Mouse (Mus musculus): ENCODE results near the gene Atxn1. TPM values are rescaled to one million over a fixed set of nuclear protein-coding genes. Genes with fewer than 3 reads are reported as not detected.

The Atxn1 gene
- polyA plus RNA-seq, 1 experiment from 2014 or later: 7.4 TPM

DNA sequence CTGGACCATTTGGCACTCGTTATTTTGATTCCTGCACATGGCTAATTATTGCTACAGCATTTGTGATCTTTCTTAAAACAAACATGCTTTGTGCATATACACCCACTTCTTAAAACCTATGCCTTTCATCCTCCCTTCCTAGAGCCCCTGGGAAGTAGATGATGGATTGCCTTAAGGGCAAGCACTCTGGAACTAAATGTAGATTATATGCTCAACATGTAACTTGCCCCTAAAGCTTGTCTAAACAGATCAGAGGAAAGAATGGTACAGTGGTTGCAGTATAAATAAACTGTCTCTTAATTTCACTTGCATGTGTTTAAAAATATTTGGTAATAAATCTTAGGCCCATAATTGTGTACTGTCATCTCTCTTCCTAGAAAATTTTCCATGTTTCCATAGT is 370.9 kb downstream of the Atxn1 start:
- ATAC-seq (ENCODE audit: insufficient number of reproducible peaks, insufficient read depth, low FRiP score, low read depth): no peak
- peaks cover 2 to 12% of the 10 kb centered on the region in 2 experiments; a peak in 3 of 4 replicates for H3K4me1 ChIP-seq (ENCODE audit: control insufficient read depth in 2 of 2, insufficient read depth in 2 of 2, low read length in 2 of 2)
- H3K27ac ChIP-seq (replicated peaks in 1 of 2; ENCODE audit: control insufficient read depth in 1 of 2, insufficient read depth in 1 of 2, low read depth in 2 of 2, low read length in 2 of 2): no peak overlapping the region
- no peaks in the 10 kb centered on the region for H3K36me3 ChIP-seq (ENCODE audit: control insufficient read depth, insufficient read depth, low read length)
- 82% methylated on average over 1 of the region's 1 CpGs for WGBS
- H3K4me3 ChIP-seq (ENCODE audit: control insufficient read depth in 1 of 2, insufficient read depth in 1 of 2, low read depth in 1 of 2, low read length in 2 of 2): no peak overlapping the region
- no peak overlapping the region for H3K9ac ChIP-seq (ENCODE audit: low read length)
- no peaks in the 10 kb centered on the region for H3K27me3 ChIP-seq (ENCODE audit: control insufficient read depth, insufficient read depth, low read length)
- H3K9me3 ChIP-seq (ENCODE audit: control insufficient read depth, low read length): no peaks in the 10 kb centered on the region
- H3K4me2 ChIP-seq (ENCODE audit: low read length): no peak overlapping the region

DNA sequence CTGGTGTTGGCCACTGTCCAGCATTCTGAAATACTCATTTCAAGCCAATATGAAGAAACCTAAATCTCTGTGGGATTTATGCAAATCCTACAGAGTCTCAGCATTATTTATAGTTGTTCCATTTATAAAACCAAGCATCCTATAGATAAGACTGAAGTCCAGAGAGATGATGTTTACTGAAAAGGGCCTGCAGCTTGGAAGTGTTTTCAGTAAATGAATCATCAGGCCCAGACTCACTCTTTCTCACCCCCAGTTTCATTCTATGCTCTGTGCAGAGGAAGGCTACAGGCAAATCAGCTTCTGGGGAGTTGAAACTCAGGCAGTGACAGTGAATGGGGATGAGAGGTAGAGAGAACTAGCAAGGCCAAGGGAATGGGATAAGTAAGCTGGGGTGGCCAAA is 373.9 kb downstream of the Atxn1 start:
- H3K36me3 ChIP-seq (ENCODE audit: control insufficient read depth, insufficient read depth, low read length): no peaks in the 10 kb centered on the region
- no peak overlapping the region for H3K27ac ChIP-seq (replicated peaks in 1 of 2; ENCODE audit: control insufficient read depth in 1 of 2, insufficient read depth in 1 of 2, low read depth in 2 of 2, low read length in 2 of 2)
- peaks cover 2 to 12% of the 10 kb centered on the region in 2 experiments; a peak in 3 of 4 replicates for H3K4me1 ChIP-seq (ENCODE audit: control insufficient read depth in 2 of 2, insufficient read depth in 2 of 2, low read length in 2 of 2)
- no peak for ATAC-seq (ENCODE audit: insufficient number of reproducible peaks, insufficient read depth, low FRiP score, low read depth)
- no peak overlapping the region for H3K4me2 ChIP-seq (ENCODE audit: low read length)
- H3K27me3 ChIP-seq (ENCODE audit: control insufficient read depth, insufficient read depth, low read length): no peaks in the 10 kb centered on the region
- H3K4me3 ChIP-seq (ENCODE audit: control insufficient read depth in 1 of 2, insufficient read depth in 1 of 2, low read depth in 1 of 2, low read length in 2 of 2): no peak overlapping the region
- no peak overlapping the region for H3K9ac ChIP-seq (ENCODE audit: low read length)
- H3K9me3 ChIP-seq (ENCODE audit: control insufficient read depth, low read length): no peaks in the 10 kb centered on the region

DNA sequence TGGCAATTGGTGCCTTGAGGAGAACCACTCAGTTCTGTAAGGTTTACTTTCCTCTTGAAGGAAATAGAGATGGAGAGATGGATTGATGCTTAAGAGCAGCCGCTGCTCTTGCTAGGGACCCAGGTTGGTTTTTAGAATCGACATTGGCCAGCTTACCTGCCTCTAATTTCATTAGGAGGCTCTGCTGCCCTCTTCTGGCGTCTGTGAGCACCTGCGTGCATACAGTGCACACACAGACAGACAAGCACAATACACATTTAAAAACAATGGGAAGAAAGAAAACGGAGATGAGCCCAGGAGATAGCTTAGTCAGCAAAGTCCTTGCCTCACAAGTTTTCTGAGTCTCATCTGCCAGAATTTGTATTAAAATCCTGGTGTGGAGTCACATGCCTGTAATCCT is 381.7 kb downstream of the Atxn1 start:
- H3K4me1 ChIP-seq (ENCODE audit: control insufficient read depth in 2 of 2, insufficient read depth in 2 of 2, low read length in 2 of 2): peaks cover 1 to 5% of the 10 kb centered on the region in 2 experiments; a peak in 2 of 4 replicates
- H3K27me3 ChIP-seq (ENCODE audit: control insufficient read depth, insufficient read depth, low read length): no peaks in the 10 kb centered on the region
- H3K4me2 ChIP-seq (ENCODE audit: low read length): no peak overlapping the region
- H3K9me3 ChIP-seq (ENCODE audit: control insufficient read depth, low read length): no peaks in the 10 kb centered on the region
- no peak overlapping the region for H3K4me3 ChIP-seq (ENCODE audit: control insufficient read depth in 1 of 2, insufficient read depth in 1 of 2, low read depth in 1 of 2, low read length in 2 of 2)
- ATAC-seq (ENCODE audit: insufficient number of reproducible peaks, insufficient read depth, low FRiP score, low read depth): no peak
- H3K9ac ChIP-seq (ENCODE audit: low read length): no peak overlapping the region
- no peak overlapping the region for H3K27ac ChIP-seq (replicated peaks in 1 of 2; ENCODE audit: control insufficient read depth in 1 of 2, insufficient read depth in 1 of 2, low read depth in 2 of 2, low read length in 2 of 2)
- H3K36me3 ChIP-seq (ENCODE audit: control insufficient read depth, insufficient read depth, low read length): no peaks in the 10 kb centered on the region
- 86% methylated on average over 5 of the region's 5 CpGs for WGBS

DNA sequence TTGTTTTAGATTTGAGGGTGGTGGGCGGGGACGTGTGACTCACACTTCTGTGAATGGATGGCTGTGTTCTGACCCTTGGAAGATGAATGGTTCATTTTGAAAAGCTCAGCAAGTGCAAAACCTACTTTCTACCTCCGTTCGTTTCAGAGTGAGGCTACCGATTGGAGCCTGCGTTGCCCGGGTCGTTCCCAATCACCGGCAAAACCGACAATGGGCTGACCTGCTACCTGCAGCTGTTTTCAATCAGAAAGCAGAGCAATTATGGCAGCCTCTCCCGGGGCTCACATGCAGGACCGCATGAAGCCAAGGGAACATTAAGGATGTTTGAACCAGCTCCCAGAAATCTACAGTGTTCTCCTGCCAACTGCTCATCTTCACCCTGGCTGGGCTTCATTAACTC is 382.5 kb downstream of the Atxn1 start:
- 84% methylated on average over 12 of the region's 12 CpGs for WGBS
- no peak overlapping the region for H3K27ac ChIP-seq (replicated peaks in 1 of 2; ENCODE audit: control insufficient read depth in 1 of 2, insufficient read depth in 1 of 2, low read depth in 2 of 2, low read length in 2 of 2)
- ATAC-seq (ENCODE audit: insufficient number of reproducible peaks, insufficient read depth, low FRiP score, low read depth): no peak
- no peaks in the 10 kb centered on the region for H3K9me3 ChIP-seq (ENCODE audit: control insufficient read depth, low read length)
- peaks cover 8 to 10% of the 10 kb centered on the region in 2 experiments; a peak in 3 of 4 replicates for H3K4me1 ChIP-seq (ENCODE audit: control insufficient read depth in 2 of 2, insufficient read depth in 2 of 2, low read length in 2 of 2)
- H3K36me3 ChIP-seq (ENCODE audit: control insufficient read depth, insufficient read depth, low read length): no peaks in the 10 kb centered on the region
- H3K27me3 ChIP-seq (ENCODE audit: control insufficient read depth, insufficient read depth, low read length): no peaks in the 10 kb centered on the region
- H3K4me3 ChIP-seq (ENCODE audit: control insufficient read depth in 1 of 2, insufficient read depth in 1 of 2, low read depth in 1 of 2, low read length in 2 of 2): no peak overlapping the region
- no peak overlapping the region for H3K4me2 ChIP-seq (ENCODE audit: low read length)
- no peak overlapping the region for H3K9ac ChIP-seq (ENCODE audit: low read length)

DNA sequence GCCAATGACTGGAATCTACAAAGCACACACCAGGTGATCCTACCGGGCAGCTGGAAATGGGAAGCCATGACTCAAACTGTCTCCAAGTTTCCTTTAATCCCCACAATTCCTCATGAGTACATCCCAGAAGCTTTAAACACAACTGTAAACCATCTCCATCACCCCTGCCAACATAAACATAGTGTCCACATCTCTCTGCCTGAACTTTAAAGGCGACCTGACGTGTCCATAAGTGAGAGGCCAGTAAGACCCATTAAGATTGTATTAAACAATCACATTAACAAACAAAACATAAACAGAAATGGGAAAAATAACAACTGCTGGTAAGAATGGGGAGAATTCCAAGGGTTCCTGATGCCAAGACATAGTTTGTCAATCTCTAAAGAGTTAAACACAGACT is 385.1 kb downstream of the Atxn1 start:
- H3K36me3 ChIP-seq (ENCODE audit: control insufficient read depth, insufficient read depth, low read length): no peaks in the 10 kb centered on the region
- 77% methylated on average over 3 of the region's 3 CpGs for WGBS
- no peaks in the 10 kb centered on the region for H3K9me3 ChIP-seq (ENCODE audit: control insufficient read depth, low read length)
- no peaks in the 10 kb centered on the region for H3K27me3 ChIP-seq (ENCODE audit: control insufficient read depth, insufficient read depth, low read length)
- H3K27ac ChIP-seq (replicated peaks in 1 of 2; ENCODE audit: control insufficient read depth in 1 of 2, insufficient read depth in 1 of 2, low read depth in 2 of 2, low read length in 2 of 2): no peak overlapping the region
- no peak overlapping the region for H3K4me3 ChIP-seq (ENCODE audit: control insufficient read depth in 1 of 2, insufficient read depth in 1 of 2, low read depth in 1 of 2, low read length in 2 of 2)
- ATAC-seq (ENCODE audit: insufficient number of reproducible peaks, insufficient read depth, low FRiP score, low read depth): no peak
- no peak overlapping the region for H3K9ac ChIP-seq (ENCODE audit: low read length)
- H3K4me1 ChIP-seq (ENCODE audit: control insufficient read depth in 2 of 2, insufficient read depth in 2 of 2, low read length in 2 of 2): peaks cover 22 to 25% of the 10 kb centered on the region in 2 experiments
- no peak overlapping the region for H3K4me2 ChIP-seq (ENCODE audit: low read length)

DNA sequence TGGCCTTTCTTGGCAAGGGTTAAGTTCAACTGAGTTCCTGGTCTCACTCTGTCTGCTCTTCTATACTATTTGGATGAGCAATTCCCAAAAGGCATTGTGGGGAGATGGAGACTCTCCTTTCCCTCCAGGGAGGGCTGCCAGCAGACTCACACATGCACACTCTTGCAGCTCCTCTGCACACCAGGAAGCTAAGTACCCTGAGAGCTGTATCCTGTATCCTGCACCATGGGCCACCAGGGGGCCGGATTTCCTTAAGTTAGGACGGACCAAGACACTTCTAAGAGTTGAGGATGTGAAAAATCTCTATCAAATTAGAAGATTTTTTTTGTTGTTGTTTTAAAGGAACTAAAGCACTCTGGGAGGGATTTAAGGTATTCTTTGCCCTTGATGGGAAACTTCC is 387.0 kb downstream of the Atxn1 start:
- Histone ChIP-seq H3K36me3 (ENCODE audit: control insufficient read depth, insufficient read depth, low read length) (no peaks in the 10 kb centered on the region), H3K27ac (replicated peaks in 1 of 2; ENCODE audit: control insufficient read depth in 1 of 2, insufficient read depth in 1 of 2, low read depth in 2 of 2, low read length in 2 of 2) (peak overlapping the region; percentile 49 to 84; a peak in 2 of 4 replicates)
- WGBS: 28% methylated on average over 2 of the region's 2 CpGs

DNA sequence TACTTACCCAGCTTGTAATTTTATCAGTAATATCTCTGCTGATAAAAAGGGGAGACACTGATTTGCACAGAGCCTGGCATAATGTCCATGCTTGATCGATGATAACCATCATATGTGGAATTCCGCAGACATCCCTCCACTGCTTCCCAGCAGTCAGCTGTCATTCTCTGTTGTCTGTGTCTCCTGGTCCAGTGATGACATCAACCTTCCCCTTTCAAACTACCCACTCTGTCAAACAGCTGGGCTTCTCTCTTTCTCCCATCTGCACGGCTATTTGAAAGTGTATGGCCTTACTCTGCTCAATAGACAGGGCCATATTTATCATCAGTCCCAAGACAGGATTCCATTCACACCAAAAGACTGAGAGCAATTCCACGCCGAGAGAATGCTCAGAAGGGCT is 387.4 kb downstream of the Atxn1 start:
- H3K27me3 ChIP-seq (ENCODE audit: control insufficient read depth, insufficient read depth, low read length): no peaks in the 10 kb centered on the region
- 37% methylated on average over 5 of the region's 5 CpGs for WGBS
- no peaks in the 10 kb centered on the region for H3K9me3 ChIP-seq (ENCODE audit: control insufficient read depth, low read length)
- peak overlapping the region; percentile 49 to 84; a peak in 2 of 4 replicates for H3K27ac ChIP-seq (replicated peaks in 1 of 2; ENCODE audit: control insufficient read depth in 1 of 2, insufficient read depth in 1 of 2, low read depth in 2 of 2, low read length in 2 of 2)
- no peak overlapping the region for H3K4me2 ChIP-seq (ENCODE audit: low read length)
- H3K4me1 ChIP-seq (ENCODE audit: control insufficient read depth in 2 of 2, insufficient read depth in 2 of 2, low read length in 2 of 2): peaks cover 22 to 29% of the 10 kb centered on the region in 2 experiments
- no peak overlapping the region for H3K9ac ChIP-seq (ENCODE audit: low read length)
- no peak overlapping the region for H3K4me3 ChIP-seq (ENCODE audit: control insufficient read depth in 1 of 2, insufficient read depth in 1 of 2, low read depth in 1 of 2, low read length in 2 of 2)
- no peak for ATAC-seq (ENCODE audit: insufficient number of reproducible peaks, insufficient read depth, low FRiP score, low read depth)
- no peaks in the 10 kb centered on the region for H3K36me3 ChIP-seq (ENCODE audit: control insufficient read depth, insufficient read depth, low read length)

More for the DNA sequence above, 387.0 kb downstream of the Atxn1 start:
- Histone ChIP-seq H3K9me3 (ENCODE audit: control insufficient read depth, low read length) (no peaks in the 10 kb centered on the region), H3K4me2 (ENCODE audit: low read length) (no peak overlapping the region), H3K4me3 (ENCODE audit: control insufficient read depth in 1 of 2, insufficient read depth in 1 of 2, low read depth in 1 of 2, low read length in 2 of 2) (no peak overlapping the region), H3K27me3 (ENCODE audit: control insufficient read depth, insufficient read depth, low read length) (no peaks in the 10 kb centered on the region), H3K4me1 (ENCODE audit: control insufficient read depth in 2 of 2, insufficient read depth in 2 of 2, low read length in 2 of 2) (peaks cover 22 to 25% of the 10 kb centered on the region in 2 experiments), H3K9ac (ENCODE audit: low read length) (no peak overlapping the region)
- ATAC-seq (ENCODE audit: insufficient number of reproducible peaks, insufficient read depth, low FRiP score, low read depth): 0 out of 2 replicates have a peak, but pooled peaks have one; percentile 58

DNA sequence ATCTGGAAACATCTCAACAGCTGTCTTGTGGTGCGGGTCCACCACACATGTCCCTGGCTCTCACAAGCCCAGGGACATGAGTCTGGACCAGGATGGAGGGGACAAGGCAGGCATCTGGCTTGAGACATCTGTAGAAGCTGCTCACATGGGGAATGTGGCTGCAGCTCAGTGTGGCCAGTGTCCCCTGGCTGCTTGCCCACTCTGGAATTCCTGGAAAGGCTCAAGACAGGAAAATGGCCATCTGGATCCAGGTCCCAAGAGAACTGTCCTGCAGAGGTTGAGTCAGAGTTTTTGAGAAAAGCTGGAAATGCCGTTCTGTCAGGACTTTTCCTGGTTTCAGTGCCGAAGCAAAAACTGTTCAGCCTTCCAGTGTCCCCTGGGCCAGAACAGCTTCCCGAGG is 388.6 kb downstream of the Atxn1 start:
- peak; percentile 55; the same call in 1 of the 2 replicates for ATAC-seq (ENCODE audit: insufficient number of reproducible peaks, insufficient read depth, low FRiP score, low read depth)
- H3K27me3 ChIP-seq (ENCODE audit: control insufficient read depth, insufficient read depth, low read length): no peaks in the 10 kb centered on the region
- peak overlapping the region; percentile 18; the same call in 1 of the 2 replicates for H3K4me2 ChIP-seq (ENCODE audit: low read length)
- H3K27ac ChIP-seq (replicated peaks in 1 of 2; ENCODE audit: control insufficient read depth in 1 of 2, insufficient read depth in 1 of 2, low read depth in 2 of 2, low read length in 2 of 2): peak overlapping the region; percentile 81 to 84
- no peaks in the 10 kb centered on the region for H3K36me3 ChIP-seq (ENCODE audit: control insufficient read depth, insufficient read depth, low read length)
- H3K4me3 ChIP-seq (ENCODE audit: control insufficient read depth in 1 of 2, insufficient read depth in 1 of 2, low read depth in 1 of 2, low read length in 2 of 2): no peak overlapping the region
- H3K9ac ChIP-seq (ENCODE audit: low read length): no peak overlapping the region
- no peaks in the 10 kb centered on the region for H3K9me3 ChIP-seq (ENCODE audit: control insufficient read depth, low read length)
- WGBS: 38% methylated on average over 4 of the region's 4 CpGs
- peaks cover 22 to 37% of the 10 kb centered on the region in 2 experiments for H3K4me1 ChIP-seq (ENCODE audit: control insufficient read depth in 2 of 2, insufficient read depth in 2 of 2, low read length in 2 of 2)
